Mouse (Mus musculus) hindbrain, embryonic 11.5 days (tissue): ENCODE measurements around the gene Pramef12. TPM values are rescaled to one million over a fixed set of nuclear protein-coding genes. Genes with fewer than 3 reads are reported as not detected.

ENCODE experiments used
- ATAC-seq: fragments of 200-750 bp; cut with Nextera tagmentation; 2 replicates; pipeline ENCODE4 v1.8.0; 2017; ENCODE audit warnings: mild to moderate bottlenecking, moderate TSS enrichment, moderate library complexity; ENCODE audit not compliant: low FRiP score
- DNase-seq: peaks from one replicate; pipeline ENCODE4 v3.0.0-alpha.2; 2015; ENCODE audit warnings: low spot score
- H3K27ac ChIP-seq: fragments of 300-500 bp; sonication (generic); 2 replicates; pipeline ENCODE4 v1.5.1; 2014; ENCODE audit warnings: mild to moderate bottlenecking, low read depth, low read length
- H3K27me3 ChIP-seq: fragments of 300-500 bp; sonication (generic); 2 replicates; pipeline ENCODE4 v1.6.1; 2014; ENCODE audit warnings: mild to moderate bottlenecking, low read length, moderate library complexity, mixed read lengths; ENCODE audit not compliant: control insufficient read depth, insufficient read depth
- H3K36me3 ChIP-seq: fragments of 300-500 bp; sonication (generic); 2 replicates; pipeline ENCODE4 v1.6.1; 2014; ENCODE audit warnings: mild to moderate bottlenecking, low read length, moderate library complexity, mixed read lengths; ENCODE audit not compliant: control insufficient read depth, insufficient read depth
- H3K4me1 ChIP-seq: fragments of 300-500 bp; sonication (generic); replicated peaks from 2 replicates; pipeline ENCODE4 v1.6.1; 2014; ENCODE audit warnings: low read length, mixed read lengths; ENCODE audit not compliant: control insufficient read depth, insufficient read depth
- H3K4me2 ChIP-seq: fragments of 300-500 bp; sonication (generic); replicated peaks from 2 replicates; pipeline ENCODE4 v1.6.1; 2014; ENCODE audit warnings: mild to moderate bottlenecking, low read depth, low read length
- H3K4me3 ChIP-seq: fragments of 300-500 bp; sonication (generic); 2 replicates; pipeline ENCODE4 v1.5.1; 2014; ENCODE audit warnings: low read depth, low read length
- H3K9ac ChIP-seq: fragments of 300-500 bp; sonication (generic); 2 replicates; pipeline ENCODE4 v1.6.1; 2014; ENCODE audit warnings: low read depth, low read length
- H3K9me3 ChIP-seq: fragments of 300-500 bp; sonication (generic); 2 replicates; pipeline ENCODE4 v1.6.1; 2016; ENCODE audit warnings: low read length; ENCODE audit not compliant: control insufficient read depth
- WGBS: fragments of 180-500 bp; shearing (Covaris S2); extraction: QIAGEN DNeasy Blood & Tissue Kit; methylation state at CpG from one replicate; pipeline ENCODE4 v1.1.7; 2014; 5-methylcytosine and 5-hydroxymethylcytosine counted together
- polyA plus RNA-seq: library from polyadenylated mRNA; unstranded; fragments of >200 nt; fragmentation: Nextera tagmentation; extraction: Ambion mirVana; gene quantifications from 2 replicates; pipeline ENCODE4 v1.2.1, GENCODE M21; 2014

Gene Pramef12
- polyA plus RNA-seq = 0.12 TPM in 1 of 2 replicates, not detected in the other

- Histone ChIP-seq H3K4me3 (no peak within 1 kb of the TSS), H3K9me3 (no peaks in the 10 kb centered on the region), H3K27me3 (no peaks in the 10 kb centered on the region), H3K9ac (no peak within 1 kb of the TSS), H3K4me2 (no peak within 1 kb of the TSS), H3K4me1 (no peaks in the 10 kb centered on the region), H3K36me3 (no peaks in the 10 kb centered on the region), H3K27ac (no peak within 1 kb of the TSS)
- WGBS = 84% methylated on average over 9 of the region's 9 CpGs
- DNase-seq = no peak
- no peak for ATAC-seq
These were observed at the start of gene Pramef12 for GRCm38 (mm10) chr4:144408290-144408689. Gene Pramef12 (minus strand): TSS chr4:144408464.

GRCm38 (mm10) chr4:144453217-144453616, 45.0 kb upstream of the Pramef12 start, which contains the start of gene Gm9944:
Gene Gm9944 (minus strand): TSS chr4:144453317.
- H3K9me3 ChIP-seq = no peaks in the 10 kb centered on the region
- no peaks in the 10 kb centered on the region for H3K27me3 ChIP-seq
- DNase-seq (no peak), ATAC-seq (no peak)
- WGBS = 79% methylated on average over 2 of the region's 2 CpGs
- no peak within 1 kb of the TSS for H3K4me3 ChIP-seq
- H3K27ac ChIP-seq = no peak within 1 kb of the TSS
- no peak within 1 kb of the TSS for H3K9ac ChIP-seq
- H3K36me3 ChIP-seq = no peaks in the 10 kb centered on the region
- no peak within 1 kb of the TSS for H3K4me2 ChIP-seq
- H3K4me1 ChIP-seq = no peaks in the 10 kb centered on the region

- ATAC-seq (no peak), DNase-seq (no peak)
- Histone ChIP-seq H3K9ac (no peak overlapping the region), H3K4me2 (no peak overlapping the region), H3K4me1 (no peaks in the 10 kb centered on the region), H3K36me3 (no peaks in the 10 kb centered on the region), H3K9me3 (no peaks in the 10 kb centered on the region), H3K27ac (no peak overlapping the region), H3K4me3 (no peak overlapping the region), H3K27me3 (no peaks in the 10 kb centered on the region)
- WGBS = 84% methylated on average over 2 of the region's 2 CpGs
These were observed 40.3 kb upstream of the Pramef12 start for GRCm38 (mm10) chr4:144448546-144448945.

GRCm38 (mm10) chr4:144441582-144441981, 33.3 kb upstream of the Pramef12 start:
- H3K9ac ChIP-seq = no peak overlapping the region
- H3K4me2 ChIP-seq = no peak overlapping the region
- H3K4me3 ChIP-seq = no peak overlapping the region
- WGBS = 80% methylated on average over 1 of the region's 1 CpGs
- no peaks in the 10 kb centered on the region for H3K27me3 ChIP-seq
- H3K36me3 ChIP-seq = no peaks in the 10 kb centered on the region
- H3K4me1 ChIP-seq = no peaks in the 10 kb centered on the region
- DNase-seq (no peak), ATAC-seq (no peak)
- H3K27ac ChIP-seq = no peak overlapping the region
- no peaks in the 10 kb centered on the region for H3K9me3 ChIP-seq

- WGBS = 82% methylated on average over 4 of the region's 4 CpGs
- H3K36me3 ChIP-seq = no peaks in the 10 kb centered on the region
- no peak for ATAC-seq
- no peaks in the 10 kb centered on the region for H3K27me3 ChIP-seq
- no peak overlapping the region for H3K9ac ChIP-seq
- no peak overlapping the region for H3K4me2 ChIP-seq
- H3K9me3 ChIP-seq = no peaks in the 10 kb centered on the region
- no peak overlapping the region for H3K4me3 ChIP-seq
- H3K4me1 ChIP-seq = no peaks in the 10 kb centered on the region
- no peak overlapping the region for H3K27ac ChIP-seq
- no peak for DNase-seq
These were observed 32.8 kb upstream of the Pramef12 start for GRCm38 (mm10) chr4:144441095-144441494.

GRCm38 (mm10) chr4:144438672-144439071, 30.4 kb upstream of the Pramef12 start, which contains the start of gene 1700012P22Rik:
Gene 1700012P22Rik (minus strand): TSS chr4:144438772.
- no peak for ATAC-seq
- Histone ChIP-seq H3K27me3 (no peaks in the 10 kb centered on the region), H3K4me1 (no peaks in the 10 kb centered on the region), H3K4me3 (no peak within 1 kb of the TSS), H3K9ac (no peak within 1 kb of the TSS), H3K4me2 (no peak within 1 kb of the TSS), H3K9me3 (no peaks in the 10 kb centered on the region), H3K36me3 (no peaks in the 10 kb centered on the region), H3K27ac (no peak within 1 kb of the TSS)
- DNase-seq = no peak

GRCm38 (mm10) chr4:144433216-144433615, 25.0 kb upstream of the Pramef12 start:
- Histone ChIP-seq H3K36me3 (no peaks in the 10 kb centered on the region), H3K4me1 (no peaks in the 10 kb centered on the region), H3K9me3 (no peaks in the 10 kb centered on the region), H3K27ac (no peak overlapping the region), H3K4me3 (no peak overlapping the region), H3K27me3 (no peaks in the 10 kb centered on the region), H3K9ac (no peak overlapping the region), H3K4me2 (no peak overlapping the region)
- WGBS = 86% methylated on average over 5 of the region's 5 CpGs
- ATAC-seq (no peak), DNase-seq (no peak)

DNA sequence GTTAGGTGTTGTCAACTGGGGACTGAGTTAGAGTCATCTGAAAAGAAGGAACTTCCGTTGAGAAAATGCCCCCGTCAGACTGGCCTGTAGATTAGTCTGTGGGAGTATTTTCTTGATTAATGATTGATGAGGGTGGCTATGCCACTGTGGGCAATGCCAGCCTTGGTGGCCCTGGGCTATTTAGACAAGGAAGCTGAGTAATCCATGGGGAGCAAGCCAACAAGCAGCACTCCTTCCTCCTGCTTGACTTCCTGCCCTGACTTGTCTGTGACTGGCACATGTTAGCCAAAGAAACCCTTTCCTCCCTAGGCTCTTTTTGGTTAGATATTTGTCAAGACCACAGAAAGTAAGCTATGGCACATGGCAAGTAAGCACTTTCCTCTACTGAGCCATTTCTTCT, 22.5 kb upstream of the Pramef12 start:
- Histone ChIP-seq H3K27ac (no peak overlapping the region), H3K4me1 (no peaks in the 10 kb centered on the region), H3K9ac (no peak overlapping the region), H3K27me3 (no peaks in the 10 kb centered on the region), H3K4me2 (no peak overlapping the region), H3K9me3 (no peaks in the 10 kb centered on the region), H3K36me3 (no peaks in the 10 kb centered on the region), H3K4me3 (no peak overlapping the region)
- 78% methylated on average over 2 of the region's 2 CpGs for WGBS
- ATAC-seq = no peak
- DNase-seq = no peak

GRCm38 (mm10) chr4:144428868-144429267, 20.6 kb upstream of the Pramef12 start:
- H3K4me1 ChIP-seq = no peaks in the 10 kb centered on the region
- H3K4me2 ChIP-seq = no peak overlapping the region
- H3K9me3 ChIP-seq = no peaks in the 10 kb centered on the region
- DNase-seq (peak; percentile 1), ATAC-seq (no peak)
- H3K4me3 ChIP-seq = no peak overlapping the region
- no peaks in the 10 kb centered on the region for H3K36me3 ChIP-seq
- H3K27me3 ChIP-seq = no peaks in the 10 kb centered on the region
- no peak overlapping the region for H3K9ac ChIP-seq
- 27% methylated on average over 3 of the region's 3 CpGs for WGBS
- H3K27ac ChIP-seq = no peak overlapping the region
